In the genomic region with DNA sequence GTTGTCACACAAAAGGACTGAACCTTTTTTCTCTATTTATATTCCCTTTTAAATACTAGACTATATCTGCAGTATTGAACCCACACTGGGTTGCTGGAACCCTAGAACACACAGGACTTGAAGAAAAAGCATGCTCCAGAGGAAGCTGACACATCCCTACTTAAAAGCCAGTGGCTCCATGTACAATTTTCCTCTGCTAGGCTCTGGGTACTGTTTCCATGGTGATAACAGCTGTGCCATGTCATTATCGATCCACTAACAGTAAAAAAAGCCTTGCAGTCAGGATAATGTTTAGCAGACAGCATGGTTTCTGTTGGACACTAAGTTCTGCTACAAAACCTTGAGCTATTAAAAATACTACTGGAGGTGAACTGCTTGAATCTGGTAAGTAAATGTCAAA, we compare ENCODE assay signal across 24 mouse cellular contexts. TPM values are rescaled to one million over a fixed set of nuclear protein-coding genes. Genes with fewer than 3 reads are reported as not detected.
DNase-seq lines count a peak whose midpoint lies in the region; ATAC-seq and TF ChIP-seq lines count a peak whose summit lies in the region.
"Had no signal": no experiment of that assay in that cellular context is flagged by ENCODE, and none has a peak within 500 bp of the region (broad histone marks: within the 10 kb centered on the region; RNA-seq: fewer than 3 reads in every experiment).

No protein-coding gene starts in this region.

- H3K27me3 ChIP-seq in liver, adult 2 months (ENCODE audit: control insufficient read depth, insufficient read depth, low read length): no peaks in the 10 kb centered on the region
- H3K27me3 ChIP-seq in liver, postnatal 0 days (ENCODE audit: insufficient read depth, low read length): no peaks in the 10 kb centered on the region
- H3K27me3 ChIP-seq in midbrain, embryonic 16.5 days (ENCODE audit: control insufficient read depth, insufficient read depth, low read depth, low read length): no peaks in the 10 kb centered on the region
- H3K27me3 ChIP-seq in midbrain, embryonic 10.5 days (ENCODE audit: low read depth, poor library complexity, severe bottlenecking): no peaks in the 10 kb centered on the region
- H3K27me3 ChIP-seq in intestine, embryonic 15.5 days (replicated peaks): no peaks in the 10 kb centered on the region
- H3K27me3 ChIP-seq: forebrain, embryonic 13.5 days; heart, embryonic 12.5 days; heart, embryonic 15.5 days had no signal

- no peak for TF ChIP-seq CTCF in liver, adult 2 months (IDR thresholded peaks at IDR 0.05; ENCODE audit: low read depth, low read length)
- no peak for TF ChIP-seq CTCF in liver, postnatal 0 days (IDR thresholded peaks at IDR 0.05; ENCODE audit: low read depth)

- no peaks in the 10 kb centered on the region for H3K9me3 ChIP-seq in liver, postnatal 0 days (ENCODE audit: low read length)
- H3K9me3 ChIP-seq in midbrain, embryonic 16.5 days (replicated peaks; ENCODE audit: control insufficient read depth, low read length, poor library complexity, severe bottlenecking): no peaks in the 10 kb centered on the region
- H3K9me3 ChIP-seq in midbrain, embryonic 10.5 days (replicated peaks): no peaks in the 10 kb centered on the region
- H3K9me3 ChIP-seq in intestine, embryonic 15.5 days: no peaks in the 10 kb centered on the region
- H3K9me3 ChIP-seq: forebrain, embryonic 10.5 days; forebrain, embryonic 13.5 days; heart, embryonic 12.5 days; heart, embryonic 15.5 days; hindbrain, embryonic 10.5 days had no signal

- no peaks in the 10 kb centered on the region for H3K36me3 ChIP-seq in liver, adult 2 months (ENCODE audit: control insufficient read depth, insufficient read depth, low read length)
- H3K36me3 ChIP-seq in liver, postnatal 0 days (replicated peaks; ENCODE audit: insufficient read depth, low read length): no peaks in the 10 kb centered on the region
- no peaks in the 10 kb centered on the region for H3K36me3 ChIP-seq in midbrain, embryonic 16.5 days (ENCODE audit: control insufficient read depth, insufficient read depth, low read length)
- no peaks in the 10 kb centered on the region for H3K36me3 ChIP-seq in midbrain, embryonic 10.5 days
- H3K36me3 ChIP-seq in intestine, embryonic 15.5 days: no peaks in the 10 kb centered on the region
- H3K36me3 ChIP-seq: forebrain, embryonic 10.5 days; heart, embryonic 12.5 days; heart, embryonic 15.5 days; hindbrain, embryonic 10.5 days had no signal

- H3K27ac ChIP-seq in liver, adult 2 months (replicated peaks; ENCODE audit: insufficient read depth, low read depth, low read length): no peak overlapping the region
- H3K27ac ChIP-seq in liver, postnatal 0 days (ENCODE audit: low read depth): no peak overlapping the region
- H3K27ac ChIP-seq in midbrain, embryonic 16.5 days (ENCODE audit: low read length): no peak overlapping the region
- no peak overlapping the region for H3K27ac ChIP-seq in midbrain, embryonic 10.5 days (replicated peaks)
- no peak overlapping the region for H3K27ac ChIP-seq in intestine, embryonic 15.5 days
- H3K27ac ChIP-seq: forebrain, embryonic 10.5 days; forebrain, embryonic 13.5 days; heart, embryonic 15.5 days; hindbrain, embryonic 10.5 days; hindbrain, embryonic 14.5 days had no signal

- peak; percentile 11 for DNase-seq in liver, adult 2 months (ENCODE audit: extremely low read depth, low read depth, low spot score)
- no peak for DNase-seq in liver, postnatal 0 days
- DNase-seq in midbrain, embryonic 10.5 days (ENCODE audit: low spot score): no peak
- peak; percentile 6 for DNase-seq in brain, embryonic 18.5 days (ENCODE audit: low read depth, low spot score)
- DNase-seq in retina, postnatal 1 day: peak; percentile 0
- DNase-seq: adrenal gland, adult 2 months; adrenal gland, postnatal 14 days; cerebellum, adult 11 months; cerebellum, adult 9-10 months; cerebellum, postnatal 14 days; gastrocnemius, postnatal 25 days; heart, adult 18-20 months; heart, postnatal 10 days; heart, postnatal 36 days had no signal

- no peak overlapping the region for H3K4me2 ChIP-seq in liver, postnatal 0 days (ENCODE audit: low read depth, low read length)
- no peak overlapping the region for H3K4me2 ChIP-seq in midbrain, embryonic 16.5 days (ENCODE audit: low read length)
- H3K4me2 ChIP-seq in intestine, embryonic 15.5 days (replicated peaks): no peak overlapping the region
- H3K4me2 ChIP-seq: forebrain, embryonic 13.5 days; heart, embryonic 12.5 days; heart, embryonic 15.5 days; hindbrain, embryonic 14.5 days had no signal

- no peaks in the 10 kb centered on the region for H3K4me1 ChIP-seq in liver, adult 2 months (ENCODE audit: control insufficient read depth, insufficient read depth, low read length)
- no peaks in the 10 kb centered on the region for H3K4me1 ChIP-seq in liver, postnatal 0 days (ENCODE audit: insufficient read depth)
- H3K4me1 ChIP-seq in midbrain, embryonic 16.5 days (ENCODE audit: control insufficient read depth, insufficient read depth, low read length): no peaks in the 10 kb centered on the region
- no peaks in the 10 kb centered on the region for H3K4me1 ChIP-seq in midbrain, embryonic 10.5 days
- H3K4me1 ChIP-seq in intestine, embryonic 15.5 days (replicated peaks): no peaks in the 10 kb centered on the region
- H3K4me1 ChIP-seq: forebrain, embryonic 10.5 days; forebrain, embryonic 13.5 days; heart, embryonic 12.5 days; heart, embryonic 15.5 days; hindbrain, embryonic 10.5 days had no signal

- H3K79me2 ChIP-seq in liver, adult 2 months (ENCODE audit: control insufficient read depth, insufficient read depth, low read length): no peaks in the 10 kb centered on the region

- no peak overlapping the region for H3K4me3 ChIP-seq in liver, adult 2 months (ENCODE audit: insufficient read depth, low read depth, low read length)
- no peak overlapping the region for H3K4me3 ChIP-seq in liver, postnatal 0 days (ENCODE audit: low read depth, low read length)
- no peak overlapping the region for H3K4me3 ChIP-seq in midbrain, embryonic 16.5 days (ENCODE audit: low read depth, low read length)
- H3K4me3 ChIP-seq in midbrain, embryonic 10.5 days: no peak overlapping the region
- no peak overlapping the region for H3K4me3 ChIP-seq in intestine, embryonic 15.5 days (replicated peaks)
- H3K4me3 ChIP-seq: forebrain, embryonic 10.5 days; forebrain, embryonic 13.5 days; heart, embryonic 12.5 days; heart, embryonic 15.5 days; hindbrain, embryonic 10.5 days had no signal

- no peak overlapping the region for H3K9ac ChIP-seq in liver, adult 2 months (ENCODE audit: low read depth, low read length)
- no peak overlapping the region for H3K9ac ChIP-seq in liver, postnatal 0 days (replicated peaks)
- H3K9ac ChIP-seq in midbrain, embryonic 16.5 days (ENCODE audit: low read depth, low read length): no peak overlapping the region
- H3K9ac ChIP-seq in intestine, embryonic 15.5 days: no peak overlapping the region
- H3K9ac ChIP-seq: forebrain, embryonic 13.5 days; heart, embryonic 12.5 days; heart, embryonic 15.5 days; hindbrain, embryonic 14.5 days had no signal

- TF ChIP-seq POLR2A in liver, adult 2 months (IDR thresholded peaks at IDR 0.05; ENCODE audit: extremely low read depth, insufficient read depth, low read length): no peak

- no peak for ATAC-seq in liver, postnatal 0 days
- peak; percentile 71; the same call in 1 of the 2 replicates for ATAC-seq in midbrain, embryonic 16.5 days
- ATAC-seq in intestine, embryonic 15.5 days: no peak
- no peak for ATAC-seq in monocyte, adult 5-6 weeks (replicated peaks; ENCODE audit: insufficient number of reproducible peaks, low FRiP score, low TSS enrichment, poor library complexity, severe bottlenecking)
- ATAC-seq: CD4-positive, CD25-positive, alpha-beta regulatory T cell, adult 4 months; forebrain, embryonic 13.5 days had no signal

- TF ChIP-seq EP300 in liver, postnatal 0 days (IDR thresholded peaks at IDR 0.05; ENCODE audit: low read depth): no peak

- WGBS in liver, adult 2 months: 55% methylated on average over 1 of the region's 1 CpGs
- 60% methylated on average over 1 of the region's 1 CpGs for WGBS in liver, postnatal 0 days (ENCODE audit: insufficient replicate concordance)
- WGBS in midbrain, embryonic 16.5 days: 50% methylated on average over 1 of the region's 1 CpGs
- WGBS in midbrain, embryonic 10.5 days: 63% methylated on average over 1 of the region's 1 CpGs
- 50% methylated on average over 1 of the region's 1 CpGs for WGBS in intestine, embryonic 15.5 days

RNA-seq across cellular contexts. Expression of gene Dock11, which starts 50.6 kb away (rescaled TPM):
- 1.8 and 1.9 TPM in 2 replicates for total RNA-seq in liver, adult 2 months (2014; rRNA removed)
- 0.06 and 0.18 TPM in 2 replicates for polyA plus RNA-seq in liver, adult 2 months (2012; rRNA removed)
- 1.5 and 1.7 TPM in 2 replicates for polyA plus RNA-seq in liver, postnatal 0 days (2015; fragmentation: Nextera tagmentation; extraction: Ambion mirVana)
- polyA plus RNA-seq in midbrain, embryonic 16.5 days (2015; fragmentation: Nextera tagmentation; extraction: Ambion mirVana): 12.7 and 16.4 TPM in 2 replicates
- polyA plus RNA-seq in midbrain, embryonic 10.5 days (2016; fragmentation: Nextera tagmentation; extraction: Ambion mirVana): 17.9 and 18.1 TPM in 2 replicates
- 10.5 and 11.8 TPM in 2 replicates for polyA plus RNA-seq in intestine, embryonic 15.5 days (2015; fragmentation: Nextera tagmentation; extraction: Ambion mirVana)
- 179 to 261 TPM (median 185 TPM) in 3 replicates for total RNA-seq in monocyte, adult 5-6 weeks (2017)

Comparison
In these comparisons a context has a peak if more than half of its experiments do, and no peak if none do; other contexts are left out.
1. DNase-seq: peak in liver, adult 2 months (single experiment), brain, embryonic 18.5 days (single experiment) and retina, postnatal 1 day (single experiment); none in liver, postnatal 0 days (single experiment) and midbrain, embryonic 10.5 days (single experiment).